Mouse (Mus musculus): ENCODE results near the gene Itgal. TPM values are rescaled to one million over a fixed set of nuclear protein-coding genes. Genes with fewer than 3 reads are reported as not detected.
A peak's percentile ranks its signal among the peaks of the same experiment; 100 is the strongest.
"Not testable (repeated sequence)": the region's sequence is repeated elsewhere in the genome, so short reads cannot be mapped to it uniquely, and the experiment has no call there.

Gene Itgal
- polyA plus RNA-seq, 1 experiment: 0.66 TPM

- no peak for DNase-seq (ENCODE audit: extremely low spot score in 1 of 2, low spot score in 1 of 2)
These were observed 41.6 kb downstream of the Itgal start for GRCm38 (mm10) chr7:127337636-127338035.

GRCm38 (mm10) chr7:127341356-127341755, 45.3 kb downstream of the Itgal start:
- no peak for DNase-seq (ENCODE audit: extremely low spot score in 1 of 2, low spot score in 1 of 2)

- DNase-seq (ENCODE audit: extremely low spot score in 1 of 2, low spot score in 1 of 2): not testable (repeated sequence)
These were observed 45.8 kb downstream of the Itgal start for GRCm38 (mm10) chr7:127341861-127342260.

GRCm38 (mm10) chr7:127342332-127342731, 46.3 kb downstream of the Itgal start:
- peak in 1 of 2 experiments; percentile 46 for DNase-seq (ENCODE audit: extremely low spot score in 1 of 2, low spot score in 1 of 2)

GRCm38 (mm10) chr7:127342888-127343287, 46.8 kb downstream of the Itgal start:
- DNase-seq (ENCODE audit: extremely low spot score in 1 of 2, low spot score in 1 of 2): no peak

GRCm38 (mm10) chr7:127343351-127344019, 47.4 kb downstream of the Itgal start:
- no peak for DNase-seq (ENCODE audit: extremely low spot score in 1 of 2, low spot score in 1 of 2)

DNA sequence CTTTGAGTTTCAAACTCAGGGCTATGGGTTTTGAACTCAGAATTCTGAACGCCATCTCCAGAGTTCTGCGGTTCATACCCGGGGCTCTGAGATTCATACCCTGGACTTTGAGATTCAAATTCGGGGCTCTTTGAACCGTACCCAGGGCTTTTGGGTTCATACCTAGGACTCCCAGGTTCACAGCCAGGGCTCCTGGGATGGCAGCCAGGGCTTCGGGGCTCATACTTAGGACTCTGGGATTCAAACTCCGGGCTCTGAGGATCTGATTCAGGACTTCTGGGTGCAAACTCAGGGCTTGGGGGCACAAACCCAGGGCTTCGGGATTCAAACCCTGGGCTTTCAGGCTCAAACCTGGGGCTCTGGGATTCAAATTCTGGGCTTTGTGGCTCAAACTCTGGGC, 48.3 kb downstream of the Itgal start:
- DNase-seq (ENCODE audit: extremely low spot score in 1 of 2, low spot score in 1 of 2): no peak

- peak in 1 of 2 experiments; percentile 28 for DNase-seq (ENCODE audit: extremely low spot score in 1 of 2, low spot score in 1 of 2)
These were observed 49.0 kb downstream of the Itgal start for GRCm38 (mm10) chr7:127345092-127345491.

- peak; percentile 54 to 83 for DNase-seq (ENCODE audit: extremely low spot score in 1 of 2, low spot score in 1 of 2)
These were observed 49.7 kb downstream of the Itgal start, which contains the start of gene Zfp768 for GRCm38 (mm10) chr7:127345512-127346325. Gene Zfp768, minus strand, starts transcription at chr7:127345589.

GRCm38 (mm10) chr7:127346676-127347075, 50.6 kb downstream of the Itgal start:
- no peak for DNase-seq (ENCODE audit: extremely low spot score in 1 of 2, low spot score in 1 of 2)

GRCm38 (mm10) chr7:127351230-127352004, 55.4 kb downstream of the Itgal start:
- no peak for DNase-seq (ENCODE audit: extremely low spot score in 1 of 2, low spot score in 1 of 2)

- no peak for DNase-seq (ENCODE audit: extremely low spot score in 1 of 2, low spot score in 1 of 2)
These were observed 59.7 kb downstream of the Itgal start for GRCm38 (mm10) chr7:127355796-127356195.

GRCm38 (mm10) chr7:127357871-127358270, 61.8 kb downstream of the Itgal start:
- no peak for DNase-seq (ENCODE audit: extremely low spot score in 1 of 2, low spot score in 1 of 2)

GRCm38 (mm10) chr7:127358472-127358871, 62.4 kb downstream of the Itgal start:
- DNase-seq (ENCODE audit: extremely low spot score in 1 of 2, low spot score in 1 of 2): no peak

DNA sequence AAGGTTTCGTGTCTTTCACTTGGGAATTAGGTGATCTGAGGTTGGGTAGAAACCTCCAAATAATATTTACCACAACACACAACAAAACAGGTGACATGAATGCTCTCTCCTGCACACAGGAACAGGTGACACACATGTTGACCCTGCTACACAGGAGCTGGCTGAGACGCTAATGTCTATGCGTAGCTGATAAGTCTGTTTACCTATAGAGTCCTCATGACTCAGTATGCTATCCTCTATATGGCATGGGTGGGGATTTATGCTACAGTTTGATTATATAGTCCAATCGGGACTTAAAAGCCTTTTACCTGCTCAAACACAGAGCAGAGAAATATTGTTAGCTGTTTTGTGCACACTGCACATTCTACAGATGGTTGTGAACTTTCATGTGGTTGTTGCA, 64.2 kb downstream of the Itgal start:
- DNase-seq (ENCODE audit: extremely low spot score in 1 of 2, low spot score in 1 of 2): no peak

DNA sequence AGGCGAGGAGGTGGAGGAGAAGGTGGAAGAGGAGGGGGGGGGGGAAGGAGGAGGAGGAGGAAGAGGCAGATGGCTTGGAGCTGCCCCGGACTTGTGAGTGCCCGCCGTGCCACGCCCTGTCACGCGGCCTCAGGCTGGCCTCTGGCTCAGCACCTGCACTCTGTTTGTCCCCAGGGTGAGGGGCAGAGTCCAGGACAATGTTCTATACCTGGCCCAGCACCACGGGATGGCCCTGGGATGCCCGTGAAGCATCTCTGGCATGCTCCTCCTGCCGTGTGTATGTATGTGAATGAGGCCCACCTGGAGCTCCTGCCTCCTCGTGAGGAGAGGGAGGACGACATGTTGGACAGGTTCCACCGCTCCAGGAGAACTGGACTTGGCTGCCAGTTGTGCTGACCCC, 65.4 kb downstream of the Itgal start:
- no peak for DNase-seq (ENCODE audit: extremely low spot score in 1 of 2, low spot score in 1 of 2)

DNA sequence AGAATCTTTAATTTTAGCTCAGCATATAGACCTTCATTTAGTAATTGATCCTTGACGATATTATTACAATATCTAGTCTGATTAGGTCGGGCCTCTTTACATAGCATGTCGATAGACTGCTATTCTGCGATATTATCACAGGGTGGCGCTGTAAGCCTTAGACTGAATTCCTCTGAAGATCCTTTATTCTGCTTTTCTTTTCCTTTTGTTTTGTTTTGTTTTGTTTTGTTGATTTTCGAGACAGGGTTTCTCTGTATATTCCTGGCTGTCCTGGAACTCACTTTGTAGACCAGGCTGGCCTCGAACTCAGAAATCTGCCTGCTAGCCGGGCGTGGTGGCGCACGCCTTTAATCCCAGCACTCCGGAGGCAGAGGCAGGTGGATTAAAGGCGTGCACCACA, 66.4 kb downstream of the Itgal start:
- peak in 1 of 2 experiments; percentile 55 for DNase-seq (ENCODE audit: extremely low spot score in 1 of 2, low spot score in 1 of 2)

- peak in 1 of 2 experiments; percentile 37 for DNase-seq (ENCODE audit: extremely low spot score in 1 of 2, low spot score in 1 of 2)
These were observed 67.4 kb downstream of the Itgal start for GRCm38 (mm10) chr7:127363475-127363921.

DNA sequence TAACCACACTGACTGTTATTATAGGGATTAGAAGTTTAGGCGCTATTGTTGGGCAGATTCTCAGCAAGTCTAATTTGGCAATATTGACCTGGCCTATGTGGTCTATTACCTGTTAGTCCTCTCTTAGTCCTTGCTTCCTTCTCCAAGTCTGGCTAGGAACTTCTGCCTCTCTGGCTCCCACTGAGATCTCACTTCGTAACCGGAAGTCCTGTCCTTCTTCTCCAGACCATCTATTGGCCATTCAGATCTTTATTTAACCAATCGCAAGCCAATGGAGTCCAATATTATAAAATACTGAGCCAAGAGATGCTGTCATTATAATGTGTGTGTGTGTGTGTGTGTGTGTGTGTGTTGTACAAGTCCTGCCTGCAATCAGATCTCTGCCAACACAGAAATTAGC, 68.1 kb downstream of the Itgal start:
- no peak for DNase-seq (ENCODE audit: extremely low spot score in 1 of 2, low spot score in 1 of 2)

- DNase-seq (ENCODE audit: extremely low spot score in 1 of 2, low spot score in 1 of 2): no peak
These were observed 70.2 kb downstream of the Itgal start for GRCm38 (mm10) chr7:127366249-127366648.

- no peak for DNase-seq (ENCODE audit: extremely low spot score in 1 of 2, low spot score in 1 of 2)
These were observed 75.2 kb downstream of the Itgal start for GRCm38 (mm10) chr7:127371213-127371612.
